Mouse (Mus musculus) stomach, embryonic 14.5 days (tissue): ENCODE results near the gene Npr1. TPM values are rescaled to one million over a fixed set of nuclear protein-coding genes. Genes with fewer than 3 reads are reported as not detected.

Experiments
- ATAC-seq: fragments of 200-750 bp; cut with Nextera tagmentation; 2 replicates; pipeline ENCODE4 v1.8.0; 2017; ENCODE audit warnings: low read depth, moderate TSS enrichment; ENCODE audit not compliant: insufficient number of reproducible peaks, insufficient read depth, low FRiP score
- H3K27ac ChIP-seq: fragments of 300-500 bp; sonication (generic); 2 replicates; pipeline ENCODE4 v1.5.1; 2014; ENCODE audit warnings: mild to moderate bottlenecking, low read length, moderate library complexity, mixed read lengths
- H3K27me3 ChIP-seq: fragments of 300-500 bp; sonication (generic); 2 replicates; pipeline ENCODE4 v1.6.1; 2014; ENCODE audit warnings: low read length, control low read depth, mixed read lengths; ENCODE audit not compliant: control insufficient read depth, insufficient read depth
- H3K36me3 ChIP-seq: fragments of 300-500 bp; sonication (generic); 2 replicates; pipeline ENCODE4 v1.6.1; 2014; ENCODE audit warnings: mild to moderate bottlenecking, control low read depth, low read length, moderate library complexity, mixed read lengths; ENCODE audit not compliant: control insufficient read depth, insufficient read depth
- H3K4me1 ChIP-seq: fragments of 300-500 bp; sonication (generic); 2 replicates; pipeline ENCODE4 v1.6.1; 2014; ENCODE audit warnings: low read length, control low read depth, mixed read lengths; ENCODE audit not compliant: control insufficient read depth, insufficient read depth
- H3K4me2 ChIP-seq: fragments of 300-500 bp; sonication (generic); replicated peaks from 2 replicates; pipeline ENCODE4 v1.6.1; 2014; ENCODE audit warnings: low read depth, low read length, control low read depth
- H3K4me3 ChIP-seq: fragments of 300-500 bp; sonication (generic); 2 replicates; pipeline ENCODE4 v1.5.1; 2014; ENCODE audit warnings: low read depth, low read length, control low read depth
- H3K9ac ChIP-seq: fragments of 300-500 bp; sonication (generic); replicated peaks from 2 replicates; pipeline ENCODE4 v1.6.1; 2014; ENCODE audit warnings: low read depth, mild to moderate bottlenecking, control low read depth, low read length, moderate library complexity, mixed read lengths
- H3K9me3 ChIP-seq: fragments of 300-500 bp; sonication (generic); 2 replicates; pipeline ENCODE4 v1.6.1; 2016; ENCODE audit warnings: low read depth, low read length, control low read depth; ENCODE audit not compliant: control insufficient read depth
- WGBS: fragments of 180-500 bp; shearing (Covaris S2); extraction: QIAGEN DNeasy Blood & Tissue Kit; methylation state at CpG from one replicate; pipeline ENCODE4 v1.1.7; 2014; 5-methylcytosine and 5-hydroxymethylcytosine counted together
- polyA plus RNA-seq: library from polyadenylated mRNA; unstranded; fragments of >200 nt; fragmentation: Nextera tagmentation; extraction: Ambion mirVana; gene quantifications from 2 replicates; pipeline ENCODE4 v1.2.1, GENCODE M21; 2014

The Npr1 gene
- polyA plus RNA-seq, 1 experiment from 2014 or later: 4.8 TPM

DNA sequence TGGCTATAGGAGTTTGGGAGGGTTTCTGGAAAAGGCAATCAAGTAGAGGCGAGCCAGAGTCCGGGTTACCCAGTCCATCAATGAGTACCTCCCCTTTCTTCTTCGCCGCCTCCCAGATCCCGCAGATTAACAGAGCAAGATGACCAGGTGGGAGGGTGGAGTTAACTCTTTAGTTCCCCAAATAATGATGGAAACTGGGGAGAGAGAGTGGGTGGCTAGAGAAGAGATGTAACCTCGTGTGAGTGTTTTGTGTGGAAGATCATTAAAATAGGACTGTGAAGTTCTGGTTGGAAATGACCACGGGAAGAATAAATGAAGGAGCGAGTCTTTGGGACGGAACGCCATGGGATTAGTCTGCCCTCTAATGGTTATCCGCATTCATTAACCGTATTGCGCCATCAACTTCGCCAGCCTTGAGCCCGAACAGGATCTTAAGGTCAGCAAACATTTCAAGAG is 673 bp upstream of the Npr1 start:
- Histone ChIP-seq H3K27ac (no peak overlapping the region), H3K4me3 (peak overlapping the region; percentile 52), H3K9me3 (no peaks in the 10 kb centered on the region), H3K27me3 (peaks cover 11% of the 10 kb centered on the region), H3K9ac (no peak overlapping the region), H3K4me1 (peaks cover 4% of the 10 kb centered on the region; the same call in 1 of the 2 replicates), H3K4me2 (peak overlapping the region; percentile 95), H3K36me3 (no peaks in the 10 kb centered on the region)
- ATAC-seq: peak; percentile 44
- WGBS: 0% methylated on average over 15 of the region's 15 CpGs

- H3K9me3 ChIP-seq: no peaks in the 10 kb centered on the region
- under 1% methylated on average over 74 of the region's 75 CpGs for WGBS
- H3K27ac ChIP-seq: no peak overlapping the region
- 0 out of 2 replicates have a peak, but pooled peaks have one; percentile 8 for ATAC-seq
- H3K9ac ChIP-seq: peak overlapping the region; percentile 33; the same call in 1 of the 2 replicates
- peak overlapping the region; percentile 52 for H3K4me3 ChIP-seq
- H3K27me3 ChIP-seq: peaks cover 11% of the 10 kb centered on the region
- H3K4me1 ChIP-seq: peaks cover 4% of the 10 kb centered on the region; the same call in 1 of the 2 replicates
- H3K4me2 ChIP-seq: peak overlapping the region; percentile 95
- no peaks in the 10 kb centered on the region for H3K36me3 ChIP-seq
Measured at GRCm38 (mm10) chr3:90465081-90465685, 483 bp downstream of the Npr1 start.

DNA sequence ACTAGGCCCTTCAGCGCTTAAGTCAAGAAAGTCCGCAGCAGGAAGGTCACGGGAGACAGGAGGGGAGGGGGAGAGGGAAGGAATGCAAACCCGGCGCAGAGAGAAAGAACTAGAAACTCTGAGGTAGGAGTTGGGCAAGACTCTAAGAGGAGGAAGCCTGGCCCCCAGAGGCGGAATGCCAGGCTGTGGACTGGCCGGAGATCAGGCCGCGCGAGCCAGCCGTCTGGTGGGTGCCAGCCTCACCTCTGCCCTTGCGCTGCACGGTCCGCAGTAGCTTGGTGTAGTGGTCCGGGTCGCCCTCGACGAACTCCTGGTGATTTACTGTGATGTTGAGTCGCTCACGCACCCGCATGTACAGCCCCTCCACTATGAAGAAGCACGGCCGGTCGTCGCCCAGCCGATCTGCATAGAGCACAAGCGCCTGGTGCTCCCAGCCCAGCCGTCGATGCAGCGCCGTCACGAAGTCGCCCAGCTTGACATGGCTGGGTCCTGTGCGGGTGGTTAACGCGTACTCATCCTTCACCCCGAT is 1.1 kb downstream of the Npr1 start:
- peak overlapping the region; percentile 33; the same call in 1 of the 2 replicates for H3K9ac ChIP-seq
- peaks cover 11% of the 10 kb centered on the region for H3K27me3 ChIP-seq
- 11% methylated on average over 37 of the region's 37 CpGs for WGBS
- H3K36me3 ChIP-seq: no peaks in the 10 kb centered on the region
- no peak overlapping the region for H3K27ac ChIP-seq
- peak overlapping the region; percentile 52 for H3K4me3 ChIP-seq
- H3K4me2 ChIP-seq: peak overlapping the region; percentile 95
- ATAC-seq: 0 out of 2 replicates have a peak, but pooled peaks have one; percentile 14
- H3K9me3 ChIP-seq: no peaks in the 10 kb centered on the region
- peaks cover 4% of the 10 kb centered on the region; the same call in 1 of the 2 replicates for H3K4me1 ChIP-seq

GRCm38 (mm10) chr3:90462579-90462978 is 3.1 kb downstream of the Npr1 start:
- H3K4me3 ChIP-seq: no peak overlapping the region
- no peaks in the 10 kb centered on the region for H3K9me3 ChIP-seq
- peaks cover 4% of the 10 kb centered on the region; the same call in 1 of the 2 replicates for H3K4me1 ChIP-seq
- H3K27ac ChIP-seq: no peak overlapping the region
- H3K36me3 ChIP-seq: no peaks in the 10 kb centered on the region
- 26% methylated on average over 7 of the region's 7 CpGs for WGBS
- ATAC-seq: no peak
- H3K27me3 ChIP-seq: peaks cover 11% of the 10 kb centered on the region
- no peak overlapping the region for H3K9ac ChIP-seq
- H3K4me2 ChIP-seq: no peak overlapping the region

DNA sequence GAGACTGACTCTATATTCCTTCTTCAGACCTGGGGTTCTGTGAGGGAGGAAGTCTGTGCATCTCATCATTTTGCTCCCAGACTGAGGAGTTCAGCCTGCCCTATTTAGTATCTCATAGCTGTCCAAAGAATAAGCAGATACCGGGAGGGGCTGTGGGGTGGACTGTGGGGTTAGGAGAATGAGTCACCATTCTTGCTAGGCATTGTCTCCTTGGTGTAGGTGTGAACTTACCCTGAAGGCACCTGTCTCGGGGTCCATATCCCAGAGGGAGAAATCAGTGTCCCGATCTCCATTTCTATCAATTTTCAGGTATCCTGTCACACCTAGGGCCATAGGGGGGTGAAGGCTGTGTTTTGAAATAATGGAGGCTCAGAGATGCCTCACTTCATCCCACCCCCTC is 3.7 kb downstream of the Npr1 start:
- Histone ChIP-seq H3K9me3 (no peaks in the 10 kb centered on the region), H3K27me3 (peaks cover 11% of the 10 kb centered on the region), H3K9ac (no peak overlapping the region), H3K36me3 (no peaks in the 10 kb centered on the region), H3K27ac (no peak overlapping the region), H3K4me3 (no peak overlapping the region), H3K4me1 (peaks cover 4% of the 10 kb centered on the region; the same call in 1 of the 2 replicates), H3K4me2 (no peak overlapping the region)
- WGBS: 88% methylated on average over 3 of the region's 3 CpGs
- no peak for ATAC-seq

DNA sequence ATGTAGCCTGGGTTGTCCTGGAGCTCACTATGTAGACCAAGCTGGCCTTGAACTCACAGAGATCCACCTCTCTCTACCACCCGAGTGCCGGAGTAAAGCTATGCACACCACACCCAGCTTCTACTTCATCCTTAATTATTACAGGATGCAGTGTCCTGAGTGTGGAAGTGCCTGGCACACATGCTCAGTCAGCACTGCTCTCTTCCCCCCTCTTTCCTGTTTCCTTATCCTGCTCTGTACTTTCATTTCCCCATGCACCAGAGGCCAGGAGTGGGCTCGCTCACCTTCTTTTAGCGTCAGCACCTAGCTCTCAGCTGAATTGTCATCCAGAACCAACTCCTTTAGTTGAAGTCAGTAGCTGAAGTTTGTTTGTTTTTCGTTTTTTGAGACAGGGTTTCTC is 5.4 kb downstream of the Npr1 start:
- Histone ChIP-seq H3K36me3 (no peaks in the 10 kb centered on the region), H3K9me3 (no peaks in the 10 kb centered on the region), H3K9ac (no peak overlapping the region), H3K27ac (no peak overlapping the region), H3K4me1 (peaks cover 3% of the 10 kb centered on the region; the same call in 1 of the 2 replicates), H3K4me2 (no peak overlapping the region), H3K4me3 (no peak overlapping the region), H3K27me3 (peaks cover 9% of the 10 kb centered on the region)
- 76% methylated on average over 5 of the region's 5 CpGs for WGBS
- ATAC-seq: no peak

DNA sequence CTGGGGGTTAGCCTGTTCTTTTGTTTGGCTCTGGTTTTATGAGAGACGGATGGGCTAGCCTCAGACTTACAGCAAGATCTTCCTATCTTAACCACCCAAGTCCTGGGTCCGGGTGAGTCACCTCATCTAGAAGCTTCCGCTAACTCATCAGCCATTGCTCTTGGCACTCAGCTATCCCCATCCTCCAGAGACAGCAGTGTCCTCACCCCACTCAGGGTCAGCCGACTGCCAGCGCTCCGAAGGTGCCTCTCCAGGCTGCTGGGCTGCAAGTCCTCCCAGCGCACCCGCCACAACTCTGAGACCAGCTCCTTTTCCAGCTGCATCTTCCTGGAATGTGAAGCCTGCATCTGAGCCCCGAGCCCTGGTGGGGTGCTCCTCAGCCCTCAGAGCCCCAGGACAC is 5.9 kb downstream of the Npr1 start:
- Histone ChIP-seq H3K4me3 (no peak overlapping the region), H3K27ac (no peak overlapping the region), H3K9ac (no peak overlapping the region), H3K36me3 (no peaks in the 10 kb centered on the region), H3K4me1 (no peaks in the 10 kb centered on the region), H3K4me2 (no peak overlapping the region), H3K9me3 (no peaks in the 10 kb centered on the region), H3K27me3 (peaks cover 7% of the 10 kb centered on the region)
- ATAC-seq: no peak
- 86% methylated on average over 9 of the region's 9 CpGs for whole genome bisulfite sequencing

DNA sequence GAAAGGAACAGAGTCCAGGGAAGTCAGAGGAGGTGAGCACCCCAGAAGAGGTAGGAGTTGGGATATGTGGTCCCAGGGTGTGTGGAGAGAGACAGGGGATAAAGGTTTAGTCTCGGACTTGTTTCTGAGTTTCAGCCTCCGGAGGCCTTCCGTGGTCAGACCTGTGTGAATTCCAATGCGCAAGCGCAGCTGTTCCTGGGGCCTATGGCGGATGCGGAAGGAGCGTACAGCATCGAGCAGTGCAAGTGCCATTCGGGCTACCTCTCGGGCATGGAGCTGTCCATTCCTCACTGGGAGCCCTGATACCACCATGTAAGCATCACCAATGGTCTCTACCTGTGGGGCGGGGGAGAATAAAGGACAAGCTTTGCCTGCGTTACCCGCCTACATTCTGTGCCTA is 10.7 kb downstream of the Npr1 start:
- no peak overlapping the region for H3K27ac ChIP-seq
- H3K9ac ChIP-seq: no peak overlapping the region
- WGBS: 88% methylated on average over 14 of the region's 14 CpGs
- no peaks in the 10 kb centered on the region for H3K27me3 ChIP-seq
- no peaks in the 10 kb centered on the region for H3K36me3 ChIP-seq
- no peak overlapping the region for H3K4me3 ChIP-seq
- ATAC-seq: no peak
- no peak overlapping the region for H3K4me2 ChIP-seq
- H3K9me3 ChIP-seq: no peaks in the 10 kb centered on the region
- no peaks in the 10 kb centered on the region for H3K4me1 ChIP-seq
